Mouse (Mus musculus) MEL (cell line): ENCODE measurements at regions not wholly inside any gene's neighbourhood (a gene's known extent, or its start where the extent isn't known, plus 50 kb on each side); places are given as distances from the start of the nearest gene placed in this dataset.
A peak's percentile ranks its signal among the peaks of the same experiment; 100 is the strongest.

Experiments
- DNase-seq: peaks from one replicate; pipeline ENCODE4 v3.0.0; 2011; ENCODE audit warnings: low read depth, low spot score
- H3K27ac ChIP-seq: 2 replicates; pipeline ENCODE4 v1.5.1; 2012; ENCODE audit warnings: low read depth, mild to moderate bottlenecking, control low read depth, low read length, moderate library complexity; ENCODE audit not compliant: control insufficient read depth
- H3K27me3 ChIP-seq, 2 experiments: fragments of 150-350 bp in 1 of 2; sonication (generic) in 1 of 2; 2 replicates each; pipeline ENCODE4 v1.6.1; 2012; ENCODE audit warnings: low read length in 2 of 2, mild to moderate bottlenecking in 2 of 2, improper control_type of control experiment in 1 of 2, moderate library complexity in 1 of 2; ENCODE audit not compliant: insufficient read depth in 2 of 2, control insufficient read depth in 1 of 2
- H3K36me3 ChIP-seq, 2 experiments: 2 replicates each; pipeline ENCODE4 v1.6.1; 2012 to 2014; ENCODE audit warnings: low read length in 2 of 2, improper control_type of control experiment in 1 of 2, inconsistent platforms in 1 of 2, mild to moderate bottlenecking in 1 of 2; ENCODE audit not compliant: insufficient read depth in 2 of 2, control insufficient read depth in 1 of 2
- H3K4me1 ChIP-seq, 2 experiments: fragments of 150-350 bp in 1 of 2; sonication (generic) in 1 of 2; 2 replicates each; pipeline ENCODE4 v1.6.1; 2012; ENCODE audit warnings: low read length in 2 of 2, improper control_type of control experiment in 1 of 2, mild to moderate bottlenecking in 1 of 2; ENCODE audit not compliant: insufficient read depth in 2 of 2, control insufficient read depth in 1 of 2
- H3K4me3 ChIP-seq, 2 experiments: fragments of 150-350 bp in 1 of 2; sonication (generic) in 1 of 2; 2 replicates each; pipeline ENCODE4 v1.5.1; 2012; ENCODE audit warnings: low read depth in 2 of 2, low read length in 2 of 2, mild to moderate bottlenecking in 2 of 2, moderate library complexity in 2 of 2, control low read depth in 1 of 2, improper control_type of control experiment in 1 of 2; ENCODE audit not compliant: control insufficient read depth in 1 of 2, insufficient read depth in 1 of 2
- H3K79me2 ChIP-seq: 2 replicates; pipeline ENCODE4 v1.6.1; 2012; ENCODE audit warnings: mild to moderate bottlenecking, low read length, moderate library complexity; ENCODE audit not compliant: control insufficient read depth, poor library complexity, insufficient read depth
- H3K9ac ChIP-seq: 2 replicates; pipeline ENCODE4 v1.6.1; 2012; ENCODE audit warnings: low read depth, mild to moderate bottlenecking, control low read depth, low read length, moderate library complexity; ENCODE audit not compliant: control insufficient read depth, poor library complexity, severe bottlenecking
- H3K9me3 ChIP-seq: fragments of 150-350 bp; sonication (generic); replicated peaks from 2 replicates; pipeline ENCODE4 v1.6.1; 2012; ENCODE audit warnings: mild to moderate bottlenecking, low read length, improper control_type of control experiment, moderate library complexity; ENCODE audit not compliant: insufficient read depth
- BHLHE40 ChIP-seq: IDR thresholded peaks from 2 replicates; pipeline ENCODE4 v1.6.1; 2012; ENCODE audit warnings: low read depth, mild to moderate bottlenecking, inconsistent platforms, low read length, improper control_type of control experiment, borderline replicate concordance
- CHD1 ChIP-seq: IDR thresholded peaks from 2 replicates; pipeline ENCODE4 v1.6.1; 2012; ENCODE audit warnings: low read depth, mild to moderate bottlenecking, inconsistent platforms, low read length, improper control_type of control experiment
- CTCF ChIP-seq, 3 experiments: IDR thresholded peaks in 2 of 3; conservative IDR thresholded peaks in 1 of 3; 2 replicates each; pipeline ENCODE4 v1.5.1; 2011 to 2012; ENCODE audit warnings: low read length in 3 of 3, low read depth in 2 of 3, mild to moderate bottlenecking in 2 of 3, improper control_type of control experiment in 1 of 3, inconsistent platforms in 1 of 3, mixed read lengths in 1 of 3, moderate library complexity in 1 of 3; ENCODE audit not compliant: control insufficient read depth in 1 of 3, insufficient read depth in 1 of 3, poor library complexity in 1 of 3, severe bottlenecking in 1 of 3
- E2F4 ChIP-seq: IDR thresholded peaks from 2 replicates; pipeline ENCODE4 v1.6.1; 2011; ENCODE audit warnings: low read depth, low read length, improper control_type of control experiment, borderline replicate concordance
- ELF1 ChIP-seq: IDR thresholded peaks from 2 replicates; pipeline ENCODE4 v1.6.1; 2014; ENCODE audit warnings: low read depth, mild to moderate bottlenecking, inconsistent platforms, low read length, improper control_type of control experiment, moderate library complexity
- ETS1 ChIP-seq: IDR thresholded peaks from 2 replicates; pipeline ENCODE4 v1.6.1; 2012; ENCODE audit warnings: low read depth, mild to moderate bottlenecking, inconsistent platforms, low read length, improper control_type of control experiment, moderate library complexity
- GABPA ChIP-seq: IDR thresholded peaks from 2 replicates; pipeline ENCODE4 v1.6.1; 2012; ENCODE audit warnings: low read depth, mild to moderate bottlenecking, inconsistent platforms, low read length, improper control_type of control experiment, moderate library complexity
- HCFC1 ChIP-seq: IDR thresholded peaks from 2 replicates; pipeline ENCODE4 v1.6.1; 2012; ENCODE audit warnings: low read depth, mild to moderate bottlenecking, inconsistent platforms, low read length, improper control_type of control experiment, moderate library complexity
- MAX ChIP-seq: IDR thresholded peaks from 2 replicates; pipeline ENCODE4 v1.6.1; 2011; ENCODE audit warnings: low read length, improper control_type of control experiment
- MAZ ChIP-seq: IDR thresholded peaks from 2 replicates; pipeline ENCODE4 v1.6.1; 2012; ENCODE audit warnings: low read depth, mild to moderate bottlenecking, inconsistent platforms, low read length, improper control_type of control experiment
- MEF2A ChIP-seq: IDR thresholded peaks from 2 replicates; pipeline ENCODE4 v1.6.1; 2014; ENCODE audit warnings: low read depth, mild to moderate bottlenecking, inconsistent platforms, low read length, improper control_type of control experiment; ENCODE audit not compliant: poor library complexity, insufficient replicate concordance, severe bottlenecking; ENCODE audit errors: extremely low read depth
- MYB ChIP-seq: IDR thresholded peaks from 2 replicates; pipeline ENCODE4 v1.6.1; 2011; ENCODE audit warnings: mild to moderate bottlenecking, low read depth, low read length, improper control_type of control experiment
- MYC ChIP-seq: IDR thresholded peaks from 2 replicates; pipeline ENCODE4 v1.6.1; 2011; ENCODE audit warnings: low read depth, mild to moderate bottlenecking, low read length, improper control_type of control experiment, moderate library complexity
- POLR2A ChIP-seq, 2 experiments: IDR thresholded peaks; 2 replicates each; pipeline ENCODE4 v1.6.1; 2011 to 2012; ENCODE audit warnings: low read length in 2 of 2, mild to moderate bottlenecking in 2 of 2, control low read depth in 1 of 2, improper control_type of control experiment in 1 of 2, low read depth in 1 of 2, moderate library complexity in 1 of 2; ENCODE audit not compliant: control insufficient read depth in 1 of 2, insufficient read depth in 1 of 2, poor library complexity in 1 of 2
- TAL1 ChIP-seq: IDR thresholded peaks from 2 replicates; pipeline ENCODE4 v1.6.1; 2012; ENCODE audit warnings: mild to moderate bottlenecking, inconsistent platforms, low read length, moderate library complexity, mixed read lengths
- TBP ChIP-seq: IDR thresholded peaks from 2 replicates; pipeline ENCODE4 v1.8.0; 2011; ENCODE audit warnings: low read depth, low read length, improper control_type of control experiment
- TCF12 ChIP-seq: IDR thresholded peaks from 2 replicates; pipeline ENCODE4 v1.6.1; 2014; ENCODE audit warnings: low read depth, mild to moderate bottlenecking, inconsistent platforms, low read length, improper control_type of control experiment, moderate library complexity
- USF1 ChIP-seq: IDR thresholded peaks from 2 replicates; pipeline ENCODE4 v1.6.1; 2014; ENCODE audit warnings: low read depth, mild to moderate bottlenecking, inconsistent platforms, low read length, improper control_type of control experiment, moderate library complexity
- ZC3H11A ChIP-seq: IDR thresholded peaks from 2 replicates; pipeline ENCODE4 v1.6.1; 2012; ENCODE audit warnings: low read depth, mild to moderate bottlenecking, inconsistent platforms, low read length, improper control_type of control experiment
- ZMIZ1 ChIP-seq: IDR thresholded peaks from 2 replicates; pipeline ENCODE4 v1.6.1; 2012; ENCODE audit warnings: low read depth, mild to moderate bottlenecking, inconsistent platforms, low read length, improper control_type of control experiment, moderate library complexity
- ZNF384 ChIP-seq: IDR thresholded peaks from 2 replicates; pipeline ENCODE4 v1.6.1; 2012; ENCODE audit warnings: low read depth, mild to moderate bottlenecking, inconsistent platforms, low read length, improper control_type of control experiment

DNA sequence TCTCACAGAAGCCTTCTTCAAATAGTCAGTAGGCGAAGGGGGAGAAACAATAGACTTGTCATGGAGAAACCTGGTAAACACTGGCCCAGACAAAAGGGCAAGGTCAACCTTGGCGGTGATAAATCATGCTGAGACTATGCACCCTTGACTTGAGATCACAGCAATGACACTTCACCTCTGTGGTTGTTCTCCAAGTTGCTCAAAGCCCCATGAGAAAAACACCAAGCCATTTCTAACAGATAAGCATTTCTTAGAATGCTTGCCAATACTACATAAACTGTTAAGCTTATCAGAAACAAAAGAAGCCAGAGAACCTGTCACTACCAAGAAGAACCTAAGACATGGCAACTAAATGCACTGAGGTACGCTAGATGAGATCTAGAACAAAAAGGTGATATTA, 165.0 kb upstream of the Cdkn2b start (continued):
- no peak for TF ChIP-seq ZMIZ1

DNA sequence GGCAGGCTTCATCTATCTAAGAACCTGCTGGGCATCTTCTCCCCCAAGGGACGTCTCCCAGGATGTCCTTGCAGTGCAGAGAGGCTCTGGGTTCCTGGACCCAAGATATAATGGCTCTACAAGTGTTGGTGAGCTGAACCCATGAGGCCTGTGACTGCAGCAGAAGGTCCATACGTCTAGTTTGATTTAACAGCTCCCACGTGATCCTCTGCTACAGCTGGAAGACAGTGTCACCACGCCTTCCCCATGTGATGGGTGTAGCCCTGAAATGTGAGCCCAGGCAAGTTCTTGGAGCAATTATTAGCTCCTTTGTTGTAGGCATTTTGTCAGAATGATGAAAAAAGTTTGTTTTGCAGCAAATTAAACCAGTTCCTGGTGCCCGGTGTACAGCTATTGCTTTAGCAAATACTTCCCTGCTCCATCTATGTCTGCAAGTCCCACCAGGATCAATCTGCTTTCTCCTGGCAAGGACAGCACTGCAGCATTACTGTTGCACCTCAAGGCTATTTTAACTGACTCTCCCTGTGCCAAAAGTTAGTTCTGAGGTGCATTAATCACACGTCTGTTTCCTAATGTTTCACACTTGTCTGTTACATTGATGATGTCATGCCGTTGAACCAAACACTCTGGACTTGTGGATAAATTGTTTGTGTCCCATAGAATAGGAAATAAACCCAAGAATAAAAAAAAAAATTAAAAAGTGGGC, 164.2 kb upstream of the Cdkn2b start:
- peak; percentile 30 for DNase-seq
- Histone ChIP-seq H3K4me1 (peaks cover 18 to 21% of the 10 kb centered on the region in 2 experiments), H3K36me3 (peaks cover 0 to 26% of the 10 kb centered on the region in 2 experiments; a peak in 2 of 4 replicates), H3K9ac (no peak overlapping the region), H3K9me3 (no peaks in the 10 kb centered on the region), H3K79me2 (no peaks in the 10 kb centered on the region), H3K27ac (no peak overlapping the region), H3K4me3 (no peak overlapping the region), H3K27me3 (no peaks in the 10 kb centered on the region)
- TF ChIP-seq ZMIZ1 = no peak
- 0 out of 2 replicates have a peak, but pooled peaks have one; percentile 24 for TF ChIP-seq ETS1
- no peak for TF ChIP-seq MYC
- TF ChIP-seq CTCF (IDR thresholded peaks at IDR 0.05 in 2 of 3, conservative IDR thresholded peaks at IDR 0.05 in 1 of 3; ENCODE audit: control insufficient read depth in 1 of 3, insufficient read depth in 1 of 3, low read depth in 2 of 3, low read length in 3 of 3, poor library complexity in 1 of 3, severe bottlenecking in 1 of 3) = no peak
- peak; percentile 72 for TF ChIP-seq USF1

DNA sequence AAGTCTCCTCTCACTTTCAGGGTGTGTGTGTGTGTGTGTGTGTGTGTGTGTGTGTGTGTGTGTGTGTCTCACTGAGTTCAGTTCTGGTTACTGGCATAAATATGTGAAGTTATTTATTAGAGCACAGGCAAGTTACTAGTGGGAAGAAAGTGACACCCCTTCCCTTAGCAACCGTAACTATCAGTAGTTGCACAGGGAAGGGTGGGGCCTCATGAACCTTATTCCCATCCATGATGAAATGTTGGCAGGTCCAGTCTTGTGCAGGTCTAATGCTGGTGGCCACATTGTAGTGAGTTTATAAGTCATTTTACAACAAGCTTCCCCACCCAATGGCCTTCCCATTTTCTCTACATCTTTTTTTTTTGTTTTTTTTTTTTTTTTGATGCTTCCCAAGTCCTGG, 160.6 kb upstream of the Cdkn2b start:
- H3K36me3 ChIP-seq = peaks cover 0 to 11% of the 10 kb centered on the region in 2 experiments; a peak in 2 of 4 replicates
- H3K27me3 ChIP-seq = no peaks in the 10 kb centered on the region
- H3K9ac ChIP-seq = no peak overlapping the region
- H3K4me3 ChIP-seq = no peak overlapping the region
- H3K27ac ChIP-seq = no peak overlapping the region
- peak; percentile 29 for DNase-seq
- peaks cover 14 to 20% of the 10 kb centered on the region in 2 experiments for H3K4me1 ChIP-seq
- H3K9me3 ChIP-seq = no peaks in the 10 kb centered on the region
- no peaks in the 10 kb centered on the region for H3K79me2 ChIP-seq
- TF ChIP-seq ZNF384 = peak; percentile 45; the same call in 1 of the 2 replicates
- no peak for TF ChIP-seq BHLHE40

DNA sequence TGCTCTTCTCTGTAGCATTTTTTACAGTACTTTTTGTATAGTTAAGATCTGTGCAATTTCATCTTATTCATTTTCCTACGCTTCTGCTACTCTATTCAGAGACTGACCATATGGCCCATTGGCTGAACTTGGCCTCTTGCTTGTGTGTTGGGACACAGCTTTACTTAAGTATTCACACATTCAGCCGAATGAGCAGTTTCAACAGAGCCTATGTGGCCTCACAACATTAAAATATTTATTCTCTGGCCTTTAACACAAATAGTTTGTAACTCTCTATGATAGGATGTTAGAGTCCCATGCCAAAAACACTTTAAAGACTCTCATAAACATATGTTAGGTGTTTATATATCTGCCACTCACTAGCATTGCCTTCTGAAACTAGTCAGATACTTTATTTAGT, 159.9 kb upstream of the Cdkn2b start:
- H3K4me3 ChIP-seq = no peak overlapping the region
- no peak overlapping the region for H3K27ac ChIP-seq
- H3K79me2 ChIP-seq = no peaks in the 10 kb centered on the region
- H3K4me1 ChIP-seq = peaks cover 12 to 15% of the 10 kb centered on the region in 2 experiments
- TF ChIP-seq MYB = no peak
- no peak for TF ChIP-seq MYC
- no peak for TF ChIP-seq TBP
- no peak for TF ChIP-seq MAX
- TF ChIP-seq ZC3H11A = no peak
- no peak for TF ChIP-seq USF1
- TF ChIP-seq TCF12 = no peak
- TF ChIP-seq MEF2A = no peak
- TF ChIP-seq CHD1 = no peak
- TF ChIP-seq E2F4 = no peak
- TF ChIP-seq GABPA = no peak
- no peak for TF ChIP-seq ELF1
- TF ChIP-seq ZMIZ1 = no peak
- no peak for TF ChIP-seq MAZ
- TF ChIP-seq POLR2A (IDR thresholded peaks at IDR 0.05; ENCODE audit: control insufficient read depth in 1 of 2, insufficient read depth in 1 of 2, low read depth in 1 of 2, low read length in 2 of 2, poor library complexity in 1 of 2) = no peak
- no peak for TF ChIP-seq TAL1
- no peak for TF ChIP-seq HCFC1
- no peak for TF ChIP-seq BHLHE40
- no peak overlapping the region for H3K9ac ChIP-seq
- peaks cover 0 to 5% of the 10 kb centered on the region in 2 experiments; a peak in 2 of 4 replicates for H3K36me3 ChIP-seq
- no peaks in the 10 kb centered on the region for H3K9me3 ChIP-seq
- DNase-seq = no peak
- H3K27me3 ChIP-seq = no peaks in the 10 kb centered on the region
